Mouse (Mus musculus) frontal cortex, adult (tissue): ENCODE data around the gene Hnrnpll.
"Not testable (repeated sequence)": the region's sequence is repeated elsewhere in the genome, so short reads cannot be mapped to it uniquely, and the experiment has no call there.

Experiments
- ATAC-seq: cut with Nextera tagmentation; 2 replicates; pipeline ENCODE4 v1.9.2; 2017; ENCODE audit warnings: mild to moderate bottlenecking, moderate library complexity, mixed read lengths; ENCODE audit not compliant: low TSS enrichment

The Hnrnpll gene

GRCm38 (mm10) chr17:80059731-80060130 is 2.4 kb downstream of the Hnrnpll start:
- ATAC-seq = no peak

- ATAC-seq = no peak
These were observed 3.6 kb downstream of the Hnrnpll start for GRCm38 (mm10) chr17:80058501-80058900.

GRCm38 (mm10) chr17:80053931-80054734 is 8.0 kb downstream of the Hnrnpll start:
- ATAC-seq = peak; percentile 58

GRCm38 (mm10) chr17:80051682-80052081 is 10.5 kb downstream of the Hnrnpll start:
- ATAC-seq = no peak

GRCm38 (mm10) chr17:80049300-80049699 is 12.8 kb downstream of the Hnrnpll start:
- ATAC-seq = not testable (repeated sequence)

- peak; percentile 79; the same call in 1 of the 2 replicates for ATAC-seq
These were observed 13.9 kb downstream of the Hnrnpll start for GRCm38 (mm10) chr17:80048230-80048629.

DNA sequence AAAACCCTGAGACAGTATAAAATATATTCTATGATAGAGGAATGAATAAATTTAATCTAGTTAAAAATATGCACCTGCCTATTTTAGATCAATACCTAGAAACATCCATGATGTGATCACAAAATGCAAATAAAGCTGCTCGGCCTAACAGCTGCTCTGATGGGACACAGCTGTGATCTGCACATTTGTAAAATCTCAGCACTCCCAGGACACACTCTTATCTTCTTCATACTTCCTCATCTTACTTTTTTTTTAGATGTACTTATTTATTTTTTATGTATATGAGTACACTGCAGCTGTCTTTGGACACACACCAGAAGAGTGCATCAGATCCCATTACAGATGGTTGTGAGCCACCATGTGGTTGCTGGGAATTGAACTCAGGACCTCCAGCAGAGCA is 20.4 kb downstream of the Hnrnpll start:
- no peak for ATAC-seq

- ATAC-seq = no peak
These were observed 33.5 kb downstream of the Hnrnpll start for GRCm38 (mm10) chr17:80028675-80029074.

DNA sequence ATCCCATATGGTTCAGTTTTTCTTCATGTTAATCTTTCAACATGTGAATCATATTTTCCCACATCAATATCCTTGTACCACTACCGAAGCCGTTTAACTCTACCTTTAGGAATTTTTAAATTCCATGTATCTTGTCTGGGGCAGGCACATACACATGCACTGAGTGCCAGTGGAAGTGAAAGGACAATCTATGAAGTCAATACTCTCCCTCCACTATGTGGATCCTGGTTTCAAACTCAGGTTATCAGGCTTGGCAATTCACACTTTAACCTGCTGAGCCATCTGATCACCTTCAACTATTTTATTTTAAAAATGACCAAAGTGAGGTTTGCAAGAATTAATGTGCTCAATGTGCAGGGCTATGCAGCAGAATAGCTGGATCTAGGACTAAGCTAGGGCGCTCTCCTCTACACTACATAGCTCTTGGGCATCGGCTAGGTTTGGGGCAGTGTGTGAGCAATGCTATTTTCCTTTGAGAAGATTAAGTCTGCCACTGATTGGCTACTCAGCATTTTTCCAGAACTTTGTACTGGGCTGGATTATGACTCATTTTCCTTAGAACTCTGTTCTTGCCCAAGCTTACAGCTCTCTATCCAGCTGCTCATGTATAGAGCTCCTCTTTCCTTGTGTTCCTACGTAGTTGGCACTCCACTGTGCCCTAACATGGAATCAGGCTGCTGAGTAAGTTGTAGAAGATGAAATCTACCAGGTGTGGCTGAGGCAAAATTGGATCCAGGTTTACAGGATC is 35.8 kb downstream of the Hnrnpll start:
- peak; percentile 96 for ATAC-seq

DNA sequence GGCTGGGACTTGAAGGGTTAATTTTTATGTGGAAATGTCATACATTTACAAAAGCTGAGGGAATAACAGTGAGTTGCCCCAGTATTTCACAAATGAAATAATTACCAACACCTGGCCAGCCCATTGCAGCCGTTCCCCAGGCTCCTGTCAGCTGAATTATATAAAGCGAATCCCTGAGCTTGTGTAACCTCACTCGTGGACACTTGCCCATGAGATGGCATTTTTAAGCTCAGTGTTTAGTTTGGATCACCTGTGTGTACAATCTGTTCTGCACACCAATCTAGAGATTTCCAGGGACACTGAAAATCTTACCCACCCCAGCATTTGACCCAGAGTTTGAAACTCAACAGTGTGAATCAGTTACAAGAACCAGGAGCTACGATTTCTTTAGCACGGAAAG is 40.0 kb downstream of the Hnrnpll start:
- no peak for ATAC-seq

- ATAC-seq = no peak
These were observed 41.6 kb downstream of the Hnrnpll start for GRCm38 (mm10) chr17:80020495-80020894.

- no peak for ATAC-seq
These were observed 43.1 kb downstream of the Hnrnpll start for GRCm38 (mm10) chr17:80018976-80019541.

DNA sequence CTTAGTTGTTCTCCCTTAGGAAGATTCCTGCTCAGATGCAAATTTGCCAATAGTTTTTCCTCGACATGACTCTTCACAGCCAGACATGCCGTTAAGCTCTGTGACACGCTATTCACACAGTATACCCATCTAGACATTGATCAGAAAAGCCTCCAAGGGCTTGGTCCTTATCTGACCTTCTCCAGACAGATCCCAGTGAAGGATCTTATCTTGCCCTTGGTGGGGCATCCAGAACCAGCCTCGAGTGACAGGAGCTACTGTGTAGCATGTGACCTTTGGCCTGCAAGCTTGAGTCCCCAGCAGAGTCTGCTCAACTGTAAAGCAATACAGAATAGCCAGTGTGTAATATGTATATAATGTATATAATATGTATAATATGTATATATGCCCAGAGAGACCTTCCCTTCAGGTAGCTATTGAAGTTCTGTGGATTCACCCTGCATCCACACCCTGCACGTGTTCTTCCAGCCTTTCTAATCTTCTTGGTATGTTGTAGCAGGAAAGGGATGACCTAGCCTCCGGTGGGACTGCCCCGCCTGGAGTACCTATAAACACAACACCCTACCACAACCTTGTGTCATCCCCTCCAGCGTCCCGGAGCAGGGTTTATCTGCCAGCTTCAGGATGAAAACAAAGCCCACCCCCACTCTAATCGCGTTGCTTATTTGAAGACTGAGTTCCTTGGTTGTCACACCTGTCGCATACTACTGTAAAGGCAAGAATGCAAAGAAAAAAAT is 43.7 kb downstream of the Hnrnpll start:
- ATAC-seq = no peak

DNA sequence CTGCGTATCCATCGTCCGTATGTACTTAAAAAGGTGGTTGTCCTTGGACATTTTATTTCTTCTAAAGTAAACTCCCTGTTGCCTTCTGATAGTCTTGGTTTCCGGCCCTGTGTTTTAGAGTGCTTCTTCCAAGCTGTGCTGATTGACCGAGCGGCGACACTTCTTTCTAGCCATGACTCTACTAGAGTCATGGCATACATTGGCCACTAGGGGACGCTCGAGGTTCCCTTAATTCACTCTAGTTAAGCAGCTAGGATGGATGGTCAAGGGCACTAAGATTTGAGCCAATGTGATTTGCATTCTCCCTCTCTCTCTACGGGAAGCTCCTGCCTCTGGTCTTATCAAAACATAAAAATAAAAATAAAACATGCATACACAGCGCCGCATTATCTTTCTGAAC is 44.7 kb downstream of the Hnrnpll start:
- ATAC-seq = peak; percentile 94

- not testable (repeated sequence) for ATAC-seq
These were observed 45.7 kb downstream of the Hnrnpll start for GRCm38 (mm10) chr17:80016400-80016799.

DNA sequence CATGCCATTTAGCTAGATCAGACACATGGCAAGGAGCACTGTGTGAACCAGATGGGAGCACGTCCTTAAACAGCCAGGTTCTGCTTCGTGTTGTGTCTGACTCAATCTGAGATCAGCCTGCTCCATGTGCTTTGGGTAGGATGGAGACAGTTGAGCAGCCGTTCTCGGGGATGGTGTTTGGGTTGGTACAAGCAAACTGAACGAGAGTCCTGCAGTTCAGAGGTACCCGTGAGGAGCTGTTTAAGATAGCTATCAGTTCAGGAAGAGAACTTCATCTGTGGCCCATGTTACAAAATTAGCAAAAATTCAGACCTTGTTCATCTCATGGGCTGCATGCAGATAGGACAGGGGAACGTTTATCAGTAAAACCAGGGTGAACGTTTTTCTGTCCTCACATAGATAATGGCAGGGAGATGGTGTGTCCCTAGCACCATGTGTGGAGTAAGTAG is 47.7 kb downstream of the Hnrnpll start:
- ATAC-seq = peak; percentile 32; the same call in 1 of the 2 replicates

GRCm38 (mm10) chr17:80009926-80010325 is 52.2 kb downstream of the Hnrnpll start:
- no peak for ATAC-seq

- ATAC-seq = no peak
These were observed 53.3 kb downstream of the Hnrnpll start for GRCm38 (mm10) chr17:80008847-80009246.

DNA sequence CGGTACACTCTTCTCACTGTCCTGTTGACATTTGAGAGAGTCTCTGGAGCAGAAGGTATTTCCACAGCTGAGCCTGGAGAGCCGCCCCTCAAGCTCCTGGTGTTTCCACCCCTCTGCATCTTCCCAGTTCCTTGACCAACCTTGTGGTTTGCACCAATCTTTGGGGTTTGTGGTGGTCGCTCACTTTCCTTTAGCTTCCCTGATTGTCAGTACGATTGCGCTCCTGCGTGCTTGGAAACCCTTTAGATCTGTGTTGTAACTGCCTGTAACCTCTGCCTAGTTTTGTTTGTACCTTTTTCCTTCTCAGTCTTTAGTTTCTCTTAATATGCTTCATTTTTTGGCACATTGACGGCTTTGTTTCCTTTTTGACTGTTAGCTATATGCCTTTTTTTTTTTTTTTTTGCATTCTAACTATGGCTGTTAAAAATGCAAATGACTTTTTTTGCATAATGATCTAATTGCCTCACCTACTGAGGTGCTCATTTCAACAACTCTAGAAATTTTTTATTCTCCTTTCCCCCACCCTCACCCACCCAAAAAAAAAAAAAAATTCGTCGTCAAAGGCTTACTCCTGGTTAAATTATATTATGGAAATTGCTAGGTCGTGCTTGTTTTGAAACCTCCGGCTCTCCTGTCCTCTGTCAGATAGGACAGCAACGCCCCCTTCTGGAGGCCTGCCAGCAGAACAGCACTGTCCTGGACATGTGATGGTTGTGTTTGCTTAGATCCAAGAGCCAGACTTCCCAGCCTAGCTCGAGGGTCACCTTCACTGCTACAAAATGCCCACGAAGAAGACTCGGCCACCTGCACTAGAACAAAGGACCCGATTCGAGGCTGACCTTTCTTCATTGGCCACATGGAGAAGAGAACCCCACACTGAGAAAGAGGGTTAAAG is 57.5 kb downstream of the Hnrnpll start:
- no peak for ATAC-seq

GRCm38 (mm10) chr17:80003851-80004250 is 58.3 kb downstream of the Hnrnpll start:
- not testable (repeated sequence) for ATAC-seq

DNA sequence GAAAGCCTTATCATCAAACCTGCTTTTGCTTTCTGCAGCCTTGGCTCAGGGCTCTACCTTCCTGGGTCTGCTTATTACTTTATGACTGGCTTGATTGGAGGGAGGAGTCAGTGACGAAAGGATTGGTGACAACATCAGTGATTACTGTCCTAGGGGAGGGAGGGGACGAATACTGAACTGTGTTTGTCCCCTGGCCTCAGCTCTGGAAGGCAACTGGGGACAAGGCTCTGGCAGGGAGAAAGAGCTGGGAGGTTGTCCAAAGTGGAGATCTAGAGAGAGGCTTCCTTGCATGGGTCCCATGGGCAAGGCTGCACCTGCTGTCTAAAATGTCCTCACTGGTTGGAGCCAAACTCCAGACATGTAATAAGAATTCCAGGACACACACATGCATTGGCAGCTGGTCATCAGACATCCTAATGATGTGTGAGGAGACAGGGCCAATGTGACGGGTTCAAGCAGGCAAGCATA is 59.7 kb downstream of the Hnrnpll start:
- no peak; the same call in 1 of the 2 replicates for ATAC-seq
